Mouse (Mus musculus) cerebellum, adult 9-11 months (tissue): ENCODE measurements around the gene Slc38a10.

ENCODE experiments used
- DNase-seq: peaks from one replicate; pipeline ENCODE4 v3.0.0; 2022

Gene Slc38a10

GRCm38 (mm10) chr11:120151113-120151494 lies at the start of gene Slc38a10:
Gene Slc38a10, minus strand, starts transcription at chr11:120151346.
- peak; percentile 100 for DNase-seq

GRCm38 (mm10) chr11:120200621-120201020 lies 49.5 kb upstream of the Slc38a10 start:
- no peak for DNase-seq

GRCm38 (mm10) chr11:120199766-120200165 lies 48.6 kb upstream of the Slc38a10 start:
- no peak for DNase-seq

- no peak for DNase-seq
Observed at GRCm38 (mm10) chr11:120198831-120199230, 47.7 kb upstream of the Slc38a10 start.

GRCm38 (mm10) chr11:120190526-120191412 lies 39.6 kb upstream of the Slc38a10 start:
- DNase-seq, result peak; percentile 58

GRCm38 (mm10) chr11:120189459-120190312 lies 38.5 kb upstream of the Slc38a10 start:
- peak; percentile 99 for DNase-seq

GRCm38 (mm10) chr11:120188481-120189441 lies 37.6 kb upstream of the Slc38a10 start:
- DNase-seq, result peak; percentile 73

- no peak for DNase-seq
Observed at GRCm38 (mm10) chr11:120188102-120188480, 36.9 kb upstream of the Slc38a10 start.

GRCm38 (mm10) chr11:120187236-120188101 lies 36.3 kb upstream of the Slc38a10 start:
- no peak for DNase-seq

GRCm38 (mm10) chr11:120186821-120187235 lies 35.7 kb upstream of the Slc38a10 start:
- no peak for DNase-seq

- DNase-seq, result no peak
Observed at GRCm38 (mm10) chr11:120186145-120186740, 35.1 kb upstream of the Slc38a10 start.

GRCm38 (mm10) chr11:120185316-120186141 lies 34.4 kb upstream of the Slc38a10 start:
- no peak for DNase-seq

- DNase-seq, result no peak
Observed at GRCm38 (mm10) chr11:120184371-120185315, 33.5 kb upstream of the Slc38a10 start.

GRCm38 (mm10) chr11:120183708-120184107 lies 32.6 kb upstream of the Slc38a10 start:
- no peak for DNase-seq

GRCm38 (mm10) chr11:120183180-120183579 lies 32.0 kb upstream of the Slc38a10 start:
- no peak for DNase-seq

GRCm38 (mm10) chr11:120182396-120183030 lies 31.4 kb upstream of the Slc38a10 start:
- DNase-seq, result no peak

- no peak for DNase-seq
Observed at GRCm38 (mm10) chr11:120181379-120181778, 30.2 kb upstream of the Slc38a10 start.

GRCm38 (mm10) chr11:120179374-120179773 lies 28.2 kb upstream of the Slc38a10 start:
- no peak for DNase-seq
